Comparison of ENCODE assay signal across 8 mouse cellular contexts in genomic region chr3:88023192-88024074, GRCm38 (mm10). TPM values are rescaled to one million over a fixed set of nuclear protein-coding genes. Genes with fewer than 3 reads are reported as not detected.
DNase-seq lines count a peak whose midpoint lies in the region; ATAC-seq lines count a peak whose summit lies in the region.

No protein-coding gene starts in this region.

- H3K9me3 ChIP-seq in erythroblast, embryonic 14.5 days (ENCODE audit: control insufficient read depth, low read length) = peaks cover 19% of the 10 kb centered on the region
- no peaks in the 10 kb centered on the region for H3K9me3 ChIP-seq in hindbrain, embryonic 12.5 days (replicated peaks)

- H3K4me3 ChIP-seq in erythroblast, embryonic 14.5 days (replicated peaks) = peak overlapping the region; percentile 49
- peak overlapping the region; percentile 53 for H3K4me3 ChIP-seq in hindbrain, embryonic 12.5 days

- H3K9ac ChIP-seq in hindbrain, embryonic 12.5 days = peak overlapping the region; percentile 45

- peaks cover 83% of the 10 kb centered on the region for H3K27me3 ChIP-seq in erythroblast, embryonic 14.5 days (ENCODE audit: control insufficient read depth)
- peaks cover 78% of the 10 kb centered on the region for H3K27me3 ChIP-seq in hindbrain, embryonic 12.5 days

- WGBS in hindbrain, embryonic 12.5 days = under 1% methylated on average over 81 of the region's 81 CpGs

- ATAC-seq in erythroblast, adult 5-6 weeks (replicated peaks; ENCODE audit: low FRiP score, poor library complexity, severe bottlenecking) = no peak
- ATAC-seq in hindbrain, embryonic 12.5 days (ENCODE audit: low FRiP score) = peak; percentile 62
- 0 out of 2 replicates have a peak, but pooled peaks have one; percentile 1 for ATAC-seq in megakaryocyte-erythroid progenitor cell, adult 5-6 weeks (replicated peaks; ENCODE audit: low FRiP score, low TSS enrichment, poor library complexity, severe bottlenecking)

- H3K4me1 ChIP-seq in erythroblast, embryonic 14.5 days (ENCODE audit: control insufficient read depth) = peaks cover 14% of the 10 kb centered on the region
- peaks cover 20% of the 10 kb centered on the region for H3K4me1 ChIP-seq in hindbrain, embryonic 12.5 days

- DNase-seq in right cerebral cortex, postnatal 4 days = peak; percentile 21
- DNase-seq in right cerebral cortex, adult 2 months (ENCODE audit: low spot score in 2 of 2) = no peak
- no peak for DNase-seq in yolk sac, embryonic 10.5 days (ENCODE audit: low spot score)
- no peak for DNase-seq in cerebellum, adult 18-20 months

- peak overlapping the region; percentile 99 for H3K4me2 ChIP-seq in hindbrain, embryonic 12.5 days (replicated peaks)

- no peaks in the 10 kb centered on the region for H3K36me3 ChIP-seq in erythroblast, embryonic 14.5 days (ENCODE audit: control insufficient read depth)
- H3K36me3 ChIP-seq in hindbrain, embryonic 12.5 days = no peaks in the 10 kb centered on the region

- H3K27ac ChIP-seq in hindbrain, embryonic 12.5 days = no peak overlapping the region

RNA-seq across cellular contexts. Expression of gene Hapln2, which starts 4.0 kb away (rescaled TPM):
- not detected in 2 replicates for polyA plus RNA-seq in erythroblast, embryonic 14.5 days (2012)
- total RNA-seq in erythroblast, adult 5-6 weeks (2015; ENCODE audit: low replicate concordance) = not detected in 2 replicates
- total RNA-seq in erythroblast, adult 5-6 weeks (2017; ENCODE audit: low replicate concordance) = not detected in 2 replicates
- 0.30 and 0.33 TPM in 2 replicates for polyA plus RNA-seq in hindbrain, embryonic 12.5 days (2016; fragmentation: Nextera tagmentation; extraction: Ambion mirVana)
- total RNA-seq in megakaryocyte-erythroid progenitor cell, adult 5-6 weeks (2014; fragmentation: Nextera tagmentation) = not detected in 2 replicates
- total RNA-seq in megakaryocyte-erythroid progenitor cell, adult 5-6 weeks (2017) = not detected in 2 replicates

RNA-seq across cellular contexts. Expression of gene Gpatch4, which starts 19.5 kb away (rescaled TPM):
- 0.57 and 0.75 TPM in 2 replicates for polyA plus RNA-seq in erythroblast, embryonic 14.5 days (2012)
- total RNA-seq in erythroblast, adult 5-6 weeks (2015; ENCODE audit: low replicate concordance) = 2.9 and 4.6 TPM in 2 replicates
- total RNA-seq in erythroblast, adult 5-6 weeks (2017; ENCODE audit: low replicate concordance) = 4.7 and 7.2 TPM in 2 replicates
- 28.0 and 28.3 TPM in 2 replicates for polyA plus RNA-seq in hindbrain, embryonic 12.5 days (2016; fragmentation: Nextera tagmentation; extraction: Ambion mirVana)
- 48.6 and 79.2 TPM in 2 replicates for total RNA-seq in megakaryocyte-erythroid progenitor cell, adult 5-6 weeks (2014; fragmentation: Nextera tagmentation)
- 81.0 and 81.9 TPM in 2 replicates for total RNA-seq in megakaryocyte-erythroid progenitor cell, adult 5-6 weeks (2017)

RNA-seq across cellular contexts. Expression of gene Bcan, which starts 23.4 kb away (rescaled TPM):
- not detected in 2 replicates for polyA plus RNA-seq in erythroblast, embryonic 14.5 days (2012)
- total RNA-seq in erythroblast, adult 5-6 weeks (2015; ENCODE audit: low replicate concordance) = not detected in 2 replicates
- total RNA-seq in erythroblast, adult 5-6 weeks (2017; ENCODE audit: low replicate concordance) = not detected in 2 replicates
- 1.7 and 1.9 TPM in 2 replicates for polyA plus RNA-seq in hindbrain, embryonic 12.5 days (2016; fragmentation: Nextera tagmentation; extraction: Ambion mirVana)
- total RNA-seq in megakaryocyte-erythroid progenitor cell, adult 5-6 weeks (2014; fragmentation: Nextera tagmentation) = not detected in 2 replicates
- not detected in 2 replicates for total RNA-seq in megakaryocyte-erythroid progenitor cell, adult 5-6 weeks (2017)

RNA-seq across cellular contexts. Expression of gene Naxe, which starts 34.9 kb away (rescaled TPM):
- 1.2 and 2.1 TPM in 2 replicates for polyA plus RNA-seq in erythroblast, embryonic 14.5 days (2012)
- 8.8 and 14.2 TPM in 2 replicates for total RNA-seq in erythroblast, adult 5-6 weeks (2015; ENCODE audit: low replicate concordance)
- total RNA-seq in erythroblast, adult 5-6 weeks (2017; ENCODE audit: low replicate concordance) = 5.0 and 6.0 TPM in 2 replicates
- polyA plus RNA-seq in hindbrain, embryonic 12.5 days (2016; fragmentation: Nextera tagmentation; extraction: Ambion mirVana) = 135 and 137 TPM in 2 replicates
- total RNA-seq in megakaryocyte-erythroid progenitor cell, adult 5-6 weeks (2014; fragmentation: Nextera tagmentation) = 36.8 and 68.7 TPM in 2 replicates
- total RNA-seq in megakaryocyte-erythroid progenitor cell, adult 5-6 weeks (2017) = 21.8 and 25.8 TPM in 2 replicates

RNA-seq across cellular contexts. Expression of gene Nes, which starts 52.6 kb away (rescaled TPM):
- 0.01 TPM in 1 of 2 replicates, not detected in the other for polyA plus RNA-seq in erythroblast, embryonic 14.5 days (2012)
- not detected in 2 replicates for total RNA-seq in erythroblast, adult 5-6 weeks (2015; ENCODE audit: low replicate concordance)
- 0.42 TPM in 1 of 2 replicates, not detected in the other for total RNA-seq in erythroblast, adult 5-6 weeks (2017; ENCODE audit: low replicate concordance)
- 136 and 153 TPM in 2 replicates for polyA plus RNA-seq in hindbrain, embryonic 12.5 days (2016; fragmentation: Nextera tagmentation; extraction: Ambion mirVana)
- total RNA-seq in megakaryocyte-erythroid progenitor cell, adult 5-6 weeks (2014; fragmentation: Nextera tagmentation) = not detected in 2 replicates
- 0.84 TPM in 1 of 2 replicates, not detected in the other for total RNA-seq in megakaryocyte-erythroid progenitor cell, adult 5-6 weeks (2017)

Comparison
In these comparisons a context has a peak if more than half of its experiments do, and no peak if none do; other contexts are left out.
1. RNA of gene Gpatch4, which starts 19.5 kb away (total RNA-seq): 48.6 to 81.9 TPM in megakaryocyte-erythroid progenitor cell, adult 5-6 weeks; 2.9 to 7.2 TPM in erythroblast, adult 5-6 weeks; every median in the first group is over 4 times any median in the second.